Mouse (Mus musculus) left cerebral cortex, adult 9 months (tissue): ENCODE results near the gene Pex6.

Experiments
- DNase-seq, 2 experiments: peaks; one replicate each; pipeline ENCODE4 v3.0.0; 2022; ENCODE audit warnings: low spot score in 2 of 2

Pex6 gene

DNA sequence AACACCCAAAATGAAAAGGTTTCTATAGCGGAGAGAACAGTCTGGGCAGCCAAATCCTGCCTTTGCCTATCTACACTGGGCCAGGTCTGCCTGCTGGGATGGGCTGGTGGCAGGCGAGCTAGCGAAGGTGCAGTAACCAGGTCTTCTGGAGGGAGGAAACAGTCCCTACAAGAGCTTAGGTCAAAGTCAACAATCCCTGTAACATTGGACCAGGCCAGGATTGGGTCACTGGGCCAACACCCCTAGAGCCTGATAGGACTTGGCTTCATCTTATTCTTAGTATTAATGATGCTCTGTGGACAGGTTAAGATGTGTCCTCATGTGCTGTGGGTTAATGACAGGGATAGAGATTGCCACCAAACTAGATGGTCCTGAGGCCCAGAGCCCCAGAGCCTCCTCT lies 22.8 kb downstream of the Pex6 start:
- DNase-seq, result no peak

DNA sequence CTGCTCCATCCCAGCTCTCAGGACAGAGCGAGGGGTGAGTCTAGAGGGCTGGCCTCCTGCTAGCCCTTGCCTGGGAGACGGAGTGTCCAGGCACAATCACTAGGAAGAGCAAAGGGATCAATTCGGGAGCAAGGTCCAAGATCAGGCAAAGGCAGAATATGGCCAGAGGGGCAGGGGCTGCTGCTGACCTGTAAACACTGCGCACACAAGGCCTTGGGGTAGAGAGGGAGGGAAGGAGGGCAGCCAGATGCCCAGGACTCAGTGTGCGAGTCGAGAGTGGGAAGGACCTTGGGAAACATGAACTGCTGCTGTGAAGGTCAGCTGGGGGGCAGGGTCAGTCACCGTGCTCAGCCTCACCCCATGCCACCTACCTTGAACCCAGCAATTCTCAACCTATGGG lies 24.0 kb downstream of the Pex6 start:
- no peak for DNase-seq

DNA sequence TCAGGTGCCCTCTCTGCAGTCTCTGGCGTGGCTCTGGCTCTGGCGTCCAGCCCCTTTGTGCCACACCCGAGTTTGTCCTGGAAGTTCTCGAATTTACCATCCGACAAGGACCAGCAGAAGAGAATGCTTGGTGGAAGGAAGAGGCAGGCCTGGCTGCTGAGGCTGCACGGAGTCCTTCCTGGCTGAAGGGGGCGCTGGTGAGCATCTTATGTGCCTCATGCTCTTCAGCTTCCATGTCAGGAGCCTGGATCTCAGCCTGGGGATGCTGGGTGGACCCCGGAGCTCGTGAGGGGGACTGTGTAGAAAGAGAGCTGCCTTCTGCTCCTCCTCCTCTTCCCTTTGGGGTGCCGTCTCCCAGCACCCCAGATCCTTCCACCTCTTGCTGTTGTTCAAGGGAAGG lies 24.9 kb downstream of the Pex6 start:
- no peak for DNase-seq

DNA sequence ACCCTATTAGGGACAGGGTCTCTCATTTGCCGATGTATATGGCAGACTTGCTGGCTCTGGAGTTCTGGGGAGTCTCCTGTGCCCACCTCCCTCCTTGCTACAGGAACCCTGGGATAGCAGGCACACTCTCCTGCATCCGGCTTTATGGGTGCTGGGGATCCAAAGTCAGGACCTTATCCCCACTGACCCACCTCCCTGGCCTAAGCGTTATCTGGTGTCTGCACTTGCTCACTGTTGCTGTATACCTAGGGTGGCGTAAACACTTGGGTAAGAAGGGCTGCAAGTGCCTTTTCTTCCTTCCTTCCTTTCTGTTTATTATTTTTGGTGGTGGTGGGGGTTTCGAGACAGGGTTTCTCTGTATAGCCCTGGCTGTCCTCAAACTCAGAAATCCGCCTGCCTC lies 30.0 kb downstream of the Pex6 start:
- no peak for DNase-seq

DNA sequence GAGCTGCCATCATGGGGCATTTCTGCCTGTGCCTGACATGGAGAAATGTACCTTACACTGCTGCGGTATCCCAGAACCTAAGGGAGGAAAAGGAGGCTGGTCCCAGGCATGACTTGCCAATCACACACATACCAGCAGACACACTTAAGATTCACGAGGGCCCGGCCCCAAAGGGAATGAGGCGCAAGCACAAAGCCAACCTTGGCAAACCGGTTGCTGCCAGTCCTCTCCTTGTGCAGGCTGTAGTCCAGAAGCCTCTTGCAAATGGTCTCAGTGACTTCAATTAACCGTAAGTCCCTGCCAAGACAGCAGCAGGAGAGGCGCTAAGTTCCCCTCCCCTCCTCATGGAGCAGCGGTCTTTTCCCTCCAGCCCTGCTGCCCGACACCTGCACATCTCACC lies 31.7 kb downstream of the Pex6 start:
- no peak for DNase-seq

DNA sequence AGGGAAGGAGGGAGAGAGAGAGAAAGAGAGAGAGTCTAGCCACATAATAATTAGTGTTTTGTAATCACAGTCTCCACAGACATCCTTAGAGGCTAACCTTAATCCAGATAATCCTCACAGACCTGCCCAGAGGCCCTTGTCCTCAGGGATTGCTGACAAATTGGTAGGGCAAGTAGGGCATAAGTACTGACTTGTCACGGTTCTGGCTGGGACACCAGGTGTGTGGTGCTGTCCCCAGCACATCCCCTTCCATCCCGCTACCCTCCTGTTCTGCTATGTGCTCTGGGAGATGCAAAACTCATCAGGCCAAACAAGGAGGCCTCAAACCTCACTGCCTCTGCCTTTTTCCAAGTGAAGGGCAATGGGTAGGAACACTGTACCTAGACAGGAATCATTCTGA lies 34.2 kb downstream of the Pex6 start:
- DNase-seq, result no peak

DNA sequence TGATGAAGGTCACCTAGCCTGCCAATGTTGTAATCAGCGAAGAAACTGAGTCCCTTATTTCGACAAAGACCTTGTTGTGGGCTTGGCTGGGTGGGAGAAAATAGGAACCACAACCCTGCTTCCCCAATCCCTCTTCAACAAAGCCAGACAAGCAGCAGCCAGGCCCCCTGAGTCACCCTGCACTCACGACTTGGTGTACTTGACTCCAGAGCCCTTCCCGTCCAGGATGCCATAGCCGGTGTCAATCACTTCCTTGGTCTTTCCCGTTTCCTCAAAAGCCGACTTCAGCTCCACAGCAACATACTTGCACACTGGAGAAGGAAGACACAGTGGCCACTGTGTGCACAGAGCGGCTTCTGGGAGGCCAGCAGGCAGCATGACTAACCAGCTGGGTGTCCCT lies 36.0 kb downstream of the Pex6 start:
- DNase-seq, result no peak

DNA sequence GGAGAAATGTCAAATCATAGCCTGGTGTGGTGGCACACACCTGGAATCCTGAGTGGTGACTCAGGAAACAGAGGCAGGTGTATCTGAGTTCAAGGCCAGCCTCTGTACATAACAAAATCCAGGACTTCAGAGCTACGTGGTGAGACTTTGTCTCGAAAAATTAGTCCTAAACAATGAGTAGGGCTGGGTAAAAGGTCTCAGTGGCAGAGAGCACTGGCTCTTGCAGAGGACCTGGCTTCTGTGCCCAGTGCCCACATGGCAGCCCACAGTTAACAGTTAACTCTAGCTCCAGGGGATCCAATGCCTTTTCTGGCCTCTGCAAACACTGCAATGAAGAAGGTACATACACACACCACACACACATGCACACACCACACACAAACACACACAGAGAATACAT lies 36.5 kb downstream of the Pex6 start:
- DNase-seq, result no peak

DNA sequence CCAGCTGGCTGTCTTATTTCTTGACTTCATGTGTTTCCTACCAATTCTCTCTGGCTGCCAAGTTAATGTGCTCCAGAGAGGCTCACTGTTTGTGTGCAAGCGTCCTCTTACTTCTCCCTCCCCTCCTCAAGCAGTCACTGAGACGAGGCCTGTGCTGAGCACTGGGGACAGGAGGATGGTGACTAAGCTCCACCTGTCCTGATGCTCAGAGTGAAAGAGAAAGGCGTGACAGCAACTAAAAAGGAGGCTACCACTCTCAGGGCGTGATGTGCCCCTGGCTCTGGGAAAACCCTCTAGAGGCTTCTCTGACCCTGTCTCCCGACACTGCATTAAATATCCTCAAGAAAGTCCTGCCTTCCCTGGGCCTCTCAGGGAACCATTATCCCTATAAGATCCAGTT lies 38.0 kb downstream of the Pex6 start:
- DNase-seq, result no peak

DNA sequence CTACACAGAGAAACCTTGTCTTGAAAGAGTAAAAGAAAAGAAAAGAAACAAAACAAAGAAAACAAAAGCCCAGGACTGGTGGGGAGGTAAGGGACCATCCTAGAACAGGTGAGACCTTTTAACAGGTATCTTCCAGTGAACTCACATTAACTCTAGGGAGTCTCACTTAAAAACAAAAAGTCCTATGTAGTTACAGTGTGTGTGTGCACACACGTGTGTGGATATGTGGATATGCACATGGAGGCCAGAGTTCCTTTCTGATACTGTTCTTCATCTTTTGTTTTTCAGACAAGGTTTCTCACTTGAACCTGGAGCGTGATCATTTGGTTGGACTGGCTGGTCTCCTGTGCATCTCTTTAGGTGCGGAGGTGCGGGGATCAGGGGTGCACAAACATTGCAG lies 39.3 kb downstream of the Pex6 start:
- no peak for DNase-seq

DNA sequence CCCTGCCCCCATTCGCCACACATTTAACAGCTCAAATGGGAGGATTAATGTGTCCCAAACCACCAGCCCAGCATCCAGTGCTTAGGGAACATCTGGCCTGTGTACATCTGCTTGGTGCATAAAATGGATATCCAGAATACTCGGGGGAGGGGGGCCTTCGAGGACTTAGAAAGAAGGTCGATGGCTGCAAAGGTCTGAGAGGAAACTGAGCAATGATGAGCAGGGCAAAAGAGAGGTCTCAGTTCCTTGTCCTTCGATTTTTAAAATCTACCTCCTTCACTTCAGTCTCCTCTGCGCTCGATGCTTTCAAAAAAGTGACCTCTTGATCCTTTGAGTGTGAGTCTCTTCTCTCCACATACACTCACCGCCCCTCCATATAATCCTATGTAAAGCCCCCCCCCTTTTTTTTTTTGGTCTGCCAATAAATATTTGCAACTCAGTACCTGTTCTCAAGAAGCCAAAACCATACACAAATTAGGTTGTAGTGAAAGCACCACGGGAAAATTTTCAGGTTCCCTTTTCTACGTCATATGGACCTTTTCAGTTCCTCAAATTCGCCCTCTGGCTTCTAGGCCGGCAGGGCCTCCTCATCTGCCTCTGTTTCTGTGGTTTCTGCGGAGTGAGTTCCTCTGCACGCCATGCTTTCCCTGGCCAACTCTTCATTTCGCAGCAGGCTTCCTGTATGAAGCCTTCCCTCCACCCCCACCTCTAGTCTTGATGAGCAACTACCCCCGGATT lies 40.0 kb downstream of the Pex6 start:
- DNase-seq, result peak; percentile 46 to 74

DNA sequence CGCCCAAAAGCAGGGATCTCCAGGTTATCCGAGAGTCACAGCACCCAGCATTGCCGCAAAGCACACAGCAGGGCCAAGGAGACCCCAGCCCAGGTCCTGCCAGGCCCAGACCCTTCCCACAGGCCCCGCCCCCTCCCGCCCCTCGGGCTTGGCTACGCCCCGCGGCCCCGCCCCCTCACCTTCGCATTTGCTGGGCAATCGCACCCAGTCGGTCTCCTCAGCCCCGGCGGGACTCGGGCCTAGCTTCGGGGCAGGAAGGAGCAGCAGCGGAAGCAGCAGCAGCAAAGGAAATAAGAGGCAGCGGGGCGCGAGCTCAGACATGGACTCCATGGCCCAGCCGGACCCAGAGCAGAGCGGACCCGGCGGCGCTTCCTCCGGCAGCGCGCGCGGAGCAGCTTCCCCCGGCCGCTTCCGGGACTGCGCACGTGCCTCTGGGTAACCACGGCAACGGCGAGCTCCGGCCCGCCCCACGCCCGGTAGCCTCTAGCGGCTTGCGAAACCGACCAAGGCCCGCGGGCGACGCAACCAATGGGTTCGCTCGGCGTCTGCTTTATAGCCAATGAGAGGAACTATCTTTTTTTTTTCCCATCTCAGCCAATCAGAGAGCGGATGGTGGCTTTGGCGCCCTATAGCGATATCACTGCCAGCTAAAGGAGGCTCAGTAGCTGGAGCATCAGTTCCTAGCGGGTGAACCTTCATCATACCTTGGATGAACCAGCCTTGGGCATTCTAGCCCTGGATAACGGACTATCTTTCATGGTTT lies 40.7 kb downstream of the Pex6 start, which contains the start of gene Cnpy3:
TSS of gene Cnpy3 (minus strand) at position 421 of the 763 bp plus-strand sequence.
- peak; percentile 95 to 98 for DNase-seq

DNA sequence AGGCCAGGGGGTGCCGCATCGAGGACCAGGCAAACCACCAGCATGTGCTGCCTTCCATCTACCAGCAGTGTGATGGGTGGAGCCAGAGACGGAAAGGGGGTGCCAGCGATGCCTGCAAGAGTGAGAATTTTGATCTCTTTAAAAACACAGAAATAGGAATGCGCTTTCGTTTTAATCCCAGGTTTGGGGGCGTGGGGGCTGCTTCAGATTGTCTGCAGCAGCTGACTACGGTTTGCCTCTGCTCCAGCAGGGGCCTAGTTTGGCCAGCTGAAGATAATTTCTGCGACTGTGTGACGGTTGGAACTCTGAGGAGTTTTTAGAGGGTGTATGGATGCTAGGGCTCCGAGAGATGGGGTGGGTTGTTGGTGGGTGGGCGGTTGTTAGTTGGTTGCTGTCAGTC lies 47.5 kb downstream of the Pex6 start:
- DNase-seq, result peak in 1 of 2 experiments; percentile 33

DNA sequence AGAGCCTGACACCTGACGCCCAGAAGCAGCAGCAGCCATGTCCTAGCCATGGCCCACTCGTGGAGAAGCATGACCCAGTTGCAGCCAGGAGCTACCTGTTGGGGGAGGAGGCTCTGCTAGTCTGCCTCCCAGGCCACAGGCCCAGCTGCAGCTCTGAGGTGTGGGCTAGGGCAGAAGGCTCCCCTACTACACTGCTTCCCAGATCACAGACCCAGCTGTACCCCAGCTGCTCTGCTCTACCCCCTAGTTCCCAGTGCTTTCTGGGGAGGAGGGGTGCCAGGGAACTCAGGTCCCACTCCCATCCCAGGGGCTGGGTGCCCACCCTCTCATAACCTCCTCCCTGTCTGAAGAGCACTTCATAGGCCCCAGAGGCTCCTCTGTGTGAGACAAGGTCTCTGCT lies 52.3 kb downstream of the Pex6 start, which contains the start of gene Ptcra:
TSS of gene Ptcra (minus strand) at position 169 of the 400 bp plus-strand sequence.
- no peak for DNase-seq

DNA sequence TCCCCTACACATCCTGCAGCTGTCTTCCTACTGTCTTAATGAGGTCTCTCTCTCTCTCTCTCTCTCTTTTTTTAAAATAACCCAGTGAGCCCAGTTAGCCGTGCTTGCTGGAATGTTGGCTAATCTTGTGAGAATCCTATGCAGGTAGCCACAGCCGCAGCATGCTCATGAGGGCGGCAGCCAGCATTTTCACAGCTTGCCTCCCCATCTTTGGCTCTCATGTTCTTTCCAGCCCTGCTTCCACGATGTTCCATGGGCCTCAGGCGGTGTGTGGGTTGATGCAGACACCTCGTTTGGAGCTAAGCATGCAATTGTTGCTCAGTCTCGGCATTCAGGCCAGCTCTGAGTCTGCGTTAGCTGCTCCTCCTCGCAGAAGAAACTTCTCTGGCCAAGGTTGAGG lies 53.7 kb downstream of the Pex6 start:
- peak; percentile 40 to 81 for DNase-seq

DNA sequence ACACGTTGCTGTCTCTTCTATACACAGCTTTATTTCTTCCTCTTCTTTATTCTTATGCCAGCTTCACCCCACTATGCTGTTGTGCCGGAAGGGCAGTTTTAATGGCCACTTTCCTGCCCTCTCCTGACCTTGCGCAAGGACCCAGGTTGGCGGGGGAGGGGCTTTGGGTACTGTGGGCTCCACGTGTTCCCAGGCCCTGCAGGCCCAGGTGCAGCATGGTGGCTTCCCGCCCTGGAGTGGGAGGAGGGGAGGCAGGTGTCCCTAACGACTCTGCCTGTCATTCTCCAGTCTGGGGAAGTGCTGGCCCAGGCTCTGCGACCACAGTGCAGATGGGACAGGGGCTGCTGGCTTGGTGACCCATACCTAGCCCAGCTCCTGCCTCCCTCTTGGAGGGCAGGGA lies 56.6 kb downstream of the Pex6 start:
- DNase-seq, result no peak

DNA sequence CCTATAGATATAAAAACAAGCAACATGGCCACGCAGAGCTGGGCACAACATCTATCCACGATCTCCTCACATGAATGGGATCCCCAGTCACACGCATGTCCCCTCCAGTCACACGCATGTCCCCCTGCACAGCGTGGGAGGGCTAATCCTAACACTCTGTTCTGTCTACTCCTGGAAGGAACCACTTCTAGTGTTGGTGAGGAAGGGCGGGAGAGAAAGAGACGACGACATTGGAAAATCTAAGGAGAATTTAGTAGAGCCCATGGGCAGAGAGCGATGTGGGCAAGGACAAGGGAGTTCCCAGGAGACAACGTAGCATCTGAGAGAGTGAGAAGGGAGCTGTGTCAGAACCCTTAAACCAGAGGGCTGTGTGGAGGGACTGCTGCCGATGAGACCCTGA lies 59.3 kb downstream of the Pex6 start:
- no peak for DNase-seq

DNA sequence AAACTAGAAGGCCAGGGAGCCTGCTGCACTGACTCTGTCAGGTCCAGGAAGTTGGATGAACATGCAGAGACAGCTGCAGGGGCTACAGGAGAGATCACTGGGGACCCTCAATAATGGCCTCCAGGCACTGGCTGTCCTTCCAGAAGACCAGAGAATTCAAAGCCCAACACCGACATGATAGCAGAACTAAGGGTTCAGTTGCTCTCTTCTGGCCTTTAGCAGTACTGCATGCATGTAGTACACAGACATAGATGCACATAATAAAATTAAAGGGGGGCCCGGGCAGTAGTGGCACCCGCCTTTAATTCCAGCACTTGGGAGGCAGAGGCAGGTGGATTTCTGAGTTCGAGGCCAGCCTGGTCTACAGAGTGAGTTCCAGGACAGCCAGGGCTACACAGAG lies 59.8 kb downstream of the Pex6 start:
- DNase-seq, result no peak

DNA sequence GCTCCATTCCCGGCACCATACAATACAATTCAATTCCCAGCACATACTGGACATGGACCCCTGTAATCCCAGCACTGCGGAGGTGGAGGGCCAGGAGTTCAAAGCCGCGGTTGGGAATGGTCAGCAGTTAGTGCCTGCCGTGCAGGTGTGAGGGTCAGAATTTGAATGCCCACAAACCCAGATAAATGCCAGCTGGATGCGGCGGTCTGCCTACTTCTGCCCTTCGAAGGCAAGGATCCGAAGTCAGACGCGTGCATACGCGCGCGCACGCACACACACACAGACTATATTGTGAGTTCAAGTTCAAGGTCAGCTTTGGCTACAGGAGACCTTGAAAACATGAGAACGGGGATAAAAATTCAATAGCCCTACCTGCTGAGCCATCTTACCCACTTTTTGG lies 60.4 kb downstream of the Pex6 start:
- DNase-seq, result no peak

DNA sequence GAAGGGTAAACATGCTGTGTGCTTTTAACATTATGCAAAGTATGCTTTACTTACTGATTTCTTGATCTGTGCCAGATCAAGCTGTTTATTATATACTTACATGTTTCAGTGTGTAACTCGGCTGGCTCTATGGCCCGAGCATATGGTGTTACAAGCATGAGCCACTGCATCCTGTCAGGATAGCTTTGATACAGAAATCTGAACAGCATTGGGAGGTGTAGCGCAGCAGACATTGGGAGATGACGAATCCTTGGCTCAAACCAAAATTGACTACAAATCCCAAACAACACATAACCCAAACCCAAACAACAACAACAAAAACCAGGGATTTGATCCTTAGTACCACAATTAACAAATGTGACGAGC lies 60.8 kb downstream of the Pex6 start:
- no peak for DNase-seq

DNA sequence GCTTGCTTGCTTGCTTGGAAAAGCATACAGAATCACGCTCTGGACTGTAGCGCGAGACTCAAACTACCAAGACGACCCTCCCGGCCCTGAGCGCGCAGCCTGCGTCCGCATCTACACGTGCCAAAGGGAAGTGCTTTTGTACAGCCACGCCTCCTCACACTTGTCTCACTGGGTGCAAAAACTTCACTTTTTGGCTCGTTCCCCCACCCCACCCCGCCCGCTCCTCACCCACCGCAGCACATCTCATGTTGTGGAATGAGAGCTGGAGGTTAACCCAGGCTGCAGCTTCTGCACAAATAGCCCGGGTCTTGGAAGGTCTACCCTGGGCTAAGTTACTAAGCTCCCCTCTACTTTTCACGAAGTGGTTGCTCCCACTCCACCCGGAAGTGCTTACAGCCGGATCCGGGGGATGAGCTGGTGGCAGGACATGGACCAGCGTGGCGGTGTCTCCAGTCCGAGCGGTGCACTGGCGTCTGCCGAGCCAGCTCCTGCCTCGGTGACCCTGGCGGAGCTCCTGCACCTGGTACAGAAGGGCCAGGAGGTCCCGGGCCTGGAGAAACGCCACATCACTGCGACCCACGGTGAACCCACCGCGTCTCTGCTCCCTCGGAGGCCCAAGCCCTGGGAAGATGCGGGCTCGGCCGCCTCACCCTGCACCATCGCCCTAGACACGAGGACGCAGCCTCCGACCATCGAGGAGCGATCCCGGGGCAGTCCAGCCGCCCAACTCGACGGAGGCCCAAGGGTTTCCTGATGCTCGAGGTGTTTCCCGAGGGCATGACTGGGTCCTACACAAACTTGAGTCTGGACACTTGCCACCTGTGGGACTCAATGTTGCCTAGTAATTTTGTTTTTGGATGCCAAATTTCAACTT lies 61.4 kb downstream of the Pex6 start, which contains the start of gene 2310039H08Rik:
TSS of gene 2310039H08Rik (plus strand) at position 232 of the 874 bp plus-strand sequence.
- DNase-seq, result peak; percentile 63 to 83
